Mouse (Mus musculus) fibroblast of lung, adult 2 months (primary cell): ENCODE measurements at regions not wholly inside any gene's neighbourhood (a gene's known extent, or its start where the extent isn't known, plus 50 kb on each side); places are given as distances from the start of the nearest gene placed in this dataset.

Experiments
- DNase-seq: peaks from one replicate; pipeline ENCODE4 v3.0.0-alpha.2; 2011; ENCODE audit warnings: low read depth

DNA sequence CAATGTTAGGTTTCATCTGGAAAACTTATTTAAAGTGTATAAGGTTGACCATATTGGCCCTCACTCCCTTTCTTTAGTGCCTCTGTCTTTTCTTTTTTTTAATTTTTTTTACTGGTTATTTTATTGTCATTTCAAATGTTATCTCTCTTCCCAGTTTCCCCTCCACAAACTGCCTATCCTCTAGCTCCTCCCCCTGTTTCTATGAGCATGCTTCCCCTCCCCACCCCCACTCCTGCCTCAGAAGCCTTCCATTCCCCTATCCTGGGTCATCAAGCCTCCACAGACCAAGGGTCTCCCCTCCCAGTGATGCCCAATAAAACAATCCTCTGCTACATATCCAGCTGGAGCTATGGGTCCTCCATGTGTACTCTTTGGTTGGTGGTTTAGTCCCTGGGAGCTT lies 2134.9 kb upstream of the Lrrc6 start:
- DNase-seq: no peak

DNA sequence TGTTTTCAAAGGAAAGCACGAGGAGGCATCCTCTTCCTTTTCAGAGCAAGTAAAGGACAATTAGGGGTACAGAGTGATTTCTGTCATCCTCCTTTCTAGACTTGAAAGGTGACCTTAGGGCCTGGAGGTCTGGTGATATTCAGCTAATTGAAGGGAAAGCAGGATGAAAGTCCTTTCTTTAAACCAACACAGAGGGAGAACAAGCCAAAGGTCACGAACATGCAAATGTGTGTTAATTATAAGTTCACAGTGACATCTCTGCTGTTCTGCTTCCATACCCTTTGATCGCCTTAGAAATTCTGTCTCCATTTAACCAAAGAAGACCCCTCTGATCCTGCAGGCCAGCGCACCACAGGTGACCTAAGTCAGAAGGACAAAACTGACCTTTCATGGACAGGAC lies 2126.3 kb upstream of the Lrrc6 start:
- DNase-seq: no peak

DNA sequence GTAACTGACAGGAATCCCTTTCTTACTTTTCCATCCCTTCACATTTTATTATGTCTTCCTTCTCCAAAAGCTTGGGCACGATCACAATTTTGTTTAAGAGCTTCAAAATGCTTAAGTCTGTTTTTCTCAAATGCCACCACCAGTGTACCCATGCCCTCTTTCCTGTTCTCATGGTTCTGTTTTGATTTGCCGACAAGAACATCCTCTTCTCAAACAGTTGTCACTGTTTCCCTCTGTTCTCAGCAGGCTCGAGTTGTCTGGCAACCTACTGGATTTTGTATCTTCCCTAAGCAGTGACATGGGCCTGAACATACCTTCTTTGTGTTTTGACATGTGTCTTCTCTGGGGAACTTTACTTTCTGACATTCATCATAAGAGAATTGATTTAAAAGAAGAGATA lies 2124.1 kb upstream of the Lrrc6 start:
- DNase-seq: no peak

DNA sequence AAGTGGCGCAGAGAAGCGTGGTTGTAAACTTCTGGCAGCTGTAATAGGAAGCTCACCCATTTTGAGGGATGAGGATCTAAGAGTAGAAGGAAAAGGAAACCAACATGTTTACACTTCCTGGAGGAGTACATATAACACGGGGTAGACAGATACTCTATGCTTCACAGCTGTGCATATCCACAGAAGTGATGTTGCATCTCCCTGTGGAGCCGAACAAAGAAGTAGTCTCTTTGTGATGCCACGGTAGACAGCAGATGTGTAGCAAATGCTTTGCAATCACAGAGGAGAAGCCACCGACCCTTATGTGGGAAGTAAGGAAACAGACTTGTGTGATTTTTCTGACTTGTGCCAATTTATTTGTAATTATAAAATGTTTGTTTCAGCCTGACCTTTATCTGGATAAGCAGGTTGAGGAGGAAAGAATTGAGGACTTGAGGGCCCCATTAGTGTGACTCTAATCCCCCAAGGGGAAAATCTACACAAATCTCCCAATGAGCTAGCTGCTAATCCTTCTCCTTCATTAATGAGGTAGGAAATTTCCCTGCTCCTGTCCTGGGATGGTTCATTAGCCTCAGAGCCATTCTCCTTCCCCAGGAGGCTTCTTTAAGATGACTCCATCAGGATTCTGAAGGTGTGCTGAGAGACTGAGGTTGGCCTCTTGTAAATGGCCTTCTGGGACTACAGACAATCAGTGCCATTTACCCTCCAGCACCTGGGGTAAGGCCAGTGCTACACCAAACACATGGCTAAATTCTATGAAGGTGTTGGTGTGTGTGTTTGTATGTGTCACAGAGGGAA lies 2119.9 kb upstream of the Lrrc6 start:
- no peak for DNase-seq

DNA sequence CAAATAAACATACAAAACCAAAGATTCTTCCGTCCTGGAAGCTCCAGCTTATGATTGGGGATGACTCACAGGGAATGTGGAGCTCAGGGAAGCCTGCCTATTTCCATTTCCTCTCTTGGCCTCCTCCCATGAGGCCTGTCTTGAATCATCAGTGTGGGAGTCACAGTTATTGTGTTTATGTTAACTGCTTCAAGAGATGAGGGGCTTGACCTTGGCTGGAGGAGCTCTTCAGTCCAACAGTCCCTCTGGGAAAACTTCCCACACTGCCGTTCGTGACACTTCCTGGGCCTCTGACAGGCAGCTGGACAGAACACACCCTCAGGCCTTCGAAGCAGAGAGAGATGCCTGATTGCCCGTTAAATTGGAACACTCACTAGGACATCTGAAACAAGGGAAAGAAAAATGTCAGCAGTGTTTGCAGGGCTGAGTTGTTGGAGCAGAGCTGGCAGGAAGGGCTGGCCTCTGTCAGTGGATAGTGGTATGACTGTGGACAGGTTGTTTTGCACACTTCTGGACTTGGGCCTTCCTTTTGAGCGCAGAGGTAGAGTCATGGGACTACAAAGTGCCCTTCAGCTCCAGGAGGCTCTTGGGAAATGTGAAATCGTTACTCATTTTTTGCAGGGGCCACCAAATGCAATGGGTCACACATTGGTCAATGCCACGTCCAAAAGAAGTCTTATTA lies 2105.5 kb upstream of the Lrrc6 start:
- DNase-seq: no peak

DNA sequence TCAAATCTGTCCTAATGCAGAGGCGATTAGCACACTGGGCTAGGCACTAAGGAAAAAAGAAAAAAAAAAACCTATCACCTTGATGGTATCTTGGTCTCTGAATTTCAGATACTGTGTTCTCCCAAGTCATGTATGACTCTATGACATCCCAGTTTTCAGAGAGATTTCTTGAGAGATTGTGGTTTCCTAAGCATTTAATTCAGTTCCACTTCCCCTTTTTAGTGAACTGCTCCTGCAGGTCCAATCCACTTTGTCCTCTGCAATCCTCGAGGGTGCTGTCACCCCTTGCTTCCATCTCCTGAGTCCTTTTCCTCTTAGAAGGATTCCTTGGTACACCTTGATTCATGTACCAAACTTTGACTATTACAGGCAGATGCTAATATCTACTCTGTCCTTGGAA lies 2104.8 kb upstream of the Lrrc6 start:
- no peak for DNase-seq

DNA sequence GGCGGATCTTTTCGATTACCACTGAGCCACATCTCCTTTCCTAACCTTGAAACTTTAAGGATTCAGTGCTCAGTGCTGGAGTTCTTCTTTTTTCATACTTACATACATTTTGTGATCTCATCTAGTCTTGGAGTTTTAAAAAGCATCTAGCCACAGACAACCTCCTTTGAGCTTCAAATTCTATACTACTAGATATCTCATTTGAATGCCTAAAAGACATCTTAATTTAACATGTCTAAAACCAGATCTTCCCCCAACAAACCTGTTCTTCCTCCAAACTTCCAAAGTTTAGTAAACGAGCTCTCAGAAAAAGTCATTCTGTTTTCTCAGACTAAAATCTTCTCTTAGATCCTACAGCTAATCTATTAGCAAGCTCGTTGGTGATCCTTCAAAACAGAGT lies 2081.5 kb upstream of the Lrrc6 start:
- no peak for DNase-seq

DNA sequence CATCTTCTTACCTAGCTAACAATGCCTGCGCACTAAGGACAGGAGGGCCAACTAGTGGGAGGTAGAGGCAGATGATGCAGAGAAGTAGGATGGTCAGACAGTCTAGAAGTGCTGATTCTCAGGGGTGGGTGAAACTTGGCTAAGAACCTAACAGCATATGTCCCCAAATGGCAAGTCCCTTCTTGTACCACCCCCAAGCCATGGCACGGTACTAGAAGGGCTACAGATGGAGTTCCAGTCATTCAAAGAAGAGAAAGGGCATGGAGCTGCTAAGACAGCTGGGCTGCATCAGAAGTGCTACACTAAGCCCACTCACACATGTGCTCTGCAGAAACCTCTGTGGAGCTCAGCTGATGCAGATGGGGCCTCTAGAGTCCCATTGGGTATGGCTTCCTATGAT lies 2078.8 kb upstream of the Lrrc6 start:
- no peak for DNase-seq

DNA sequence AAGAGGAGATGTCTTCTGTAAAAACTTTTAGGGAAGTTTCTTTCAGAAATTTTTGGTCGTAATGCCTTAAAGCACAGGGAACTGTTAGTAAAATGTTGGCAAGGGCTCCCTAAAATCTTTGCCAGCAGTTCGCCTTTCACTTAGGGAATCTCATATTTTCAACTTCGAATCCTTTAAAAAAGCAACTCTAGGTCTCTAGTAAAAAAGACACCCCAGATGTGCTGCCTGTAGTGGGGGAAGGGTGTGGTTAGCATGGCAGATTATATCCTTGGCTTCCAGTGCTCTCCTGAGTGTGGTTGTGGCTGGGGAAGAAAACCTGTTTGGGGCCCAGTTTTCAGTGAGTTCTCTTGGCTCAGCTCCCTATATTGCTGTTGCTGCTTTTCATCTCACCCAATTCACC lies 2059.9 kb upstream of the Lrrc6 start:
- no peak for DNase-seq

DNA sequence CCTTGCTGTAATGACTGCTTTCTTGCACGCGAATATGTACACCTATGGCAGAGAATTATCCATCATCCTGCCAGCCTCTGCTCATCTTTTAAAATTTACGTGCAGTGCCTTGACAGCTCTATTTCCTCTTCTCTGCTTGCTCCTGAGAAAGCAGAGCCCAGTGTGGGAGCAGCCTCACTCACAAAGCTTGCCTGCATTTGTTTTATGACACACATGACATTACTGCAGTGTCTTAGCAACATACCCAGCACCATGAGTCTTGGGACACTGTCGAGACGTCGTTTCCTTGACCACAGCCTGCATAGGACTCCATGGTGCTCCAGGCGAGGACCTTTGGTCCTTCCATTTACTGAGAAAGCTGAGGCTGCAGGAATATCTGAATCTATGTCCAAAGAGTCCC lies 2055.4 kb upstream of the Lrrc6 start:
- DNase-seq: no peak

DNA sequence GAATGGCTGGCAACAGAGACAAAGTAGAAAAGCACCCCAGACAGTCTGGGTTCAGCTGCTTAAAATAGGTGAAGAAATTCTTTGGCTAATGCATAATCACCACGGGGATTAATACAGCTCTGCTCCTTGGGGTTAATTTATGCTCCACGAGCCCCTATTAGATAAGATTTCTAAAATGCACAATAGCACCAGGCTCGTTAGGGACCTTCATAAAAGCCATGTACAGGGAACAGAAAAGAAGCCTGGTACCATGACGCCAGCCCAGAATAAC lies 2035.3 kb upstream of the Lrrc6 start:
- no peak for DNase-seq

DNA sequence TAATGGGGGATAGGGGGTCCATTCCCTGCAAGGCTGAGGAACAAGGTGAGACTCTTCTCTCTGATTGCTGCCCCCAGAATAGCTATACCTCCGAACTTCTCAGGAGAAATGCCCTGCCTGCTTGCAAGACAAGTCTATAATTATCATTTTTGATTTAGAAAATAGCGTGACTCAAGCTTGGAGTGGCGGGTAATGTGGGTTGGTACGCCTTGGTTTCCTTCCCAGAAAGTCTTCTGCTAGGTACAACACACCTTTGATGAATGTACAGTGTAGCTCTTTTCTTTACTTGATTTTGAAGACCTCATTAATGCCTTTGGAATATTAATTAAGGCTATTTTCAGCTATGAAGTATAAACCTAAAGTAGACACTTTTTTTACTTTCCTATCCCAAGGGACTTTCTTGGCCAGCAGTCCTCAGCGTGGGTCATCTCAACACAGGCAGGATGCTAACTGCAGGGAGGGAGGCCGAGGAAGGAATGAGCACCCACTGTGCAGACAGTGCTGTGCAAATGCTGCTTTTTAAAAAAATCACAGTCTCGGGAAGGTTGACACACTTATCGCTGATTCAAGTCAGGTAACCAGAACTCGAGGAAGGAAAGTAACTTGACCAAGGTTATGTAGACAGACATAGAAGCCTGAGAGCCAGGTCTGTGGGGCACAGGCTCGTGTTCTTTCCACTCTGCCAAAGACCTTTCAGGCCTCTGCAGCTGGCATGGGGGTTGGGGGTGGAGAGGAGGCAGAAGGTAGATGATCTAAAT lies 2034.8 kb upstream of the Lrrc6 start:
- no peak for DNase-seq

DNA sequence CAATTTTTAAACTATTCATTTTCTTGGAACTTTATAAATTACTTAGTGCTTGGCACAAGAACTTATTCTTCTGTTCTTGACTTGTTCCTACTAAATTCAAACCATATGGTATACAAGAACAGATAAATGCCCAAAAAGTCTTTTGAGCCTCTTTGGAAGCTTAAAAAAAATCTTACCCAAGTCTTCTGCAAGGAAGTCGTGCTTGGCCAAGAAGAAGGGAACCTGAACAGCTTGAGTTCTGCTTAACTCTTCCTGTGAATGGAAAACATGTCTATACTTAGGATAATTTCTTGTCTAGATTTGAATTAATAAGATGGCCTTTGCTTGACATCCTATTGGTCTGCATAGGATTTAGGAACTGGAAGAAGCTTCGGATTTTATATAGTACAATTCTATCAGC lies 2020.0 kb upstream of the Lrrc6 start:
- no peak for DNase-seq

DNA sequence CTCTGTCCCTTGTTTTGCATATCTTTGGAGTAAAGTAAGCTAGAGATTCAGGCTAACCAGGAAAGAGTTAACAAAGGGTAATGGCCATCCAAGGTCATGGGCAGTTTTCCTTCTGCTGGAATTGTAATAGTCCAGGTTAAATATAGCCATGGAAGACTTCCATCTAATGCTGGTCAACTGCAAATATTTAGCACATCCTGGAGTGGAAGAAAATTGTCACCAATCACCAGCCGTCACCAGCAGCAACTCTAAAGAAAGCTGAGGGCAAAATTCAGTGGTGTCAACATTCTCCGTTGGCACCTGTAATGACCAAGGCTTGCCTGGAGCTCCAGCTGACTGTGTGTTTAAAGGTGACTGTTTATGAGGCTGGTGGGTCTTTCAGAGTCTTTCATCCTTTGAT lies 2011.7 kb upstream of the Lrrc6 start:
- no peak for DNase-seq

DNA sequence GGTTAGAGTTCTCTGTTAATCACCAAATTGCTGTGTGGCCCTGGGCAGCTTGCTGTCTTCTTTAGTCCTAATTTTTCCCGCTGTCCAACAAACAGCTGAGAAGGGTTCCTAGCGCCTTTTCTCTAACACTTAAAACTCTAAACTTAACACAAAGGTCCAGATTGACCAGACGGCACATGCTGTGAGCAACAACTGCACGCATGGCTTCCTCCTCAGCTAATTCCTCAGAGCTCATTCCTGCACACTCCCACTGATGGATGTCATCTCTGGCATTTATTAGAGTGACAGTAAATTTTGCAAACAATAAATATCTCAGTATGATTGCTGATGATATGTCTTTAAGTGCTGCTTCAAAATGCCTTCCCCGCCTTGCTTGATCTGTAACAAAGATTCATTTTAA lies 2007.5 kb upstream of the Lrrc6 start:
- no peak for DNase-seq

DNA sequence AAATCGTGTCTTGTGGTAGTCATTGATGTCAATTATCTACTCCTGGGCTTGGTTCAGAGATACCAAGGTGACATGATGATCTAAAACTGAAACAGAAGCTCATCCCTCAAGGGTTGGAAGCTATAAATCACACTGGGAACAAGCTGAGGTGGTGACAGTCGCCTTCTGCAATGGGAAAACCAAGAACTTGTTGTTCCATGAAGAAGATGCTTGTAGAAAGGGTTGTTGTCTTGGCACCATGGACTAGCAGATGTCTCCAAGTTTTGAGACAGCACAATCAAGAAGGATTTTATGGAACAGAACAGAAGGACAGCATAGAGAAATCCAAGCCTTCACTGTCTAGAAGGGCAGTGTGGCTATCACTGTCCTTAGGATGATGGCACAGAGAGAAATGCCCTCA lies 2005.4 kb upstream of the Lrrc6 start:
- no peak for DNase-seq

DNA sequence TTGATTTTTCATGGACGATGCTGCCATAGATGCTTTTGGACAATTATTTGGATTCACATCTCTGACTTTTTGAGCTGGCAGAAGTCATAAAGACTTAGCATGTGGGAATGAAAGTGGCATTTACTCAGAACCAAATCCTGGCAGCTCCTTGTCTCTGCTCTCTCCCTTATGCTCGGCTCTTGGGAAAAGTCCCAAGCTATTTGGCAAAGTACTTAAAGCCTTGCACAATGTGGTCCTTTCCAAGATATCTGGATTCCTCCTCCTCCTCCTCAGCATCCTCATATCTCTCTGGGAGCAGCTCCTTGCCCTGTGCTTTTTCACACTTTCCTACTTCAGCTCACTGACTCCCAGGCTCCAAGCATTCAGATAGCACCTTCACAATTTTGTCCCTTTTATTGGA lies 1995.7 kb upstream of the Lrrc6 start:
- DNase-seq: no peak

DNA sequence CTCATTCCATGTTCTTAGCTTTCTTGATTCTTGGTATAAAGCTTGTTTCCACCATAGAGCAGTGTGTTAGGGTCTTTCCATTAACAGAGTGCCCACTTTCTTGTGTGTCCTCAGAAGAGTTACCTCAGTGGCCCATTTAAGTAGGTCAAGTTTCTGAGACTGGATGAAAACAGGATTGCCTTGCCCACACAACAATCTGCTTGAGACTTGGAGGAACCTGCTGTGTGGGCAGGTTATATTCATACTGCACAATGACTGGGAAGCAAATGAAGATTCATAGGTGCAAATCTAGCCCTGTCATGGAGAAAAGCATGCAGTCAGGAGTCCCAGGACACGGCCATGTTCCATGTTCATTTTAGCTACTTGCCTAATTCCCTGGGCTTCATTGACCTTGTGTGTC lies 1984.1 kb upstream of the Lrrc6 start:
- DNase-seq: no peak

DNA sequence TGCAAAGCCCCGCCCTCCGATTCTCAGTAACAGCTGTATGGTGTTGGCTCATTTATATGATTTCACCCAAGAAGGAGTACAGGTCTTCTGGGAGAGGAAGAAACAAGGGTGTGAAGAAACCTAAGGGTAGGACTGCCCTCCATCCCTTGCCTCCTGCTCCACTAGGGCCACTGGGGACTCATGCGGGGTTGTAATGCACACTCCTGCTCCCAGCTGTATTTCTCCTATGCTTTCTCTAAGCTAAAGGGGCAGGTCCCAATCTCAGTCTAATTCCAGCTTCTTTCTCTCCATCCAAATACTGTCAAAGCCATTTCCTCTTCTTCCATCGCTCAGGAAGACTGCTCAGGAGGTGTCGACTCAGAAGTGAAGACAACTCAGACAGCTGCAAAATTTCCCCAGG lies 1977.0 kb upstream of the Lrrc6 start:
- no peak for DNase-seq

DNA sequence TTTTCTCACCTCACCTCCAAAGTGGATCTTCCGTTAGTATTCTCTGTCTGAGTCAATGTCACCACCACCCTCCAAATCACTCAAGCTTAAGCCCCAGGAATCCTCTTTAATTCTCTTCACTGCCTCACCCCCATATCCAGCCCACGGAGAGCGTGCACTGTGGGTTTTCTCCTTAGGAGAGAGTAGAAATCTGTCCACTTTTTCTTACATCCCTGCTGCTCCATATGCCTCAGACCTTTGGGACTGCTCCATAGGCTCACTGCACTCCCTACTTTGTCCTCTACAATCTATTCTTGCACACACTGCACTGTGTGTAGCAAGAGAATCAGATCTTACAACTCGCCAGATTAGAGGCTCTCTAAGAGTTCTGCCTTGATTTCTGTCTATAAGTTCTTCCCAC lies 1971.2 kb upstream of the Lrrc6 start:
- DNase-seq: no peak

DNA sequence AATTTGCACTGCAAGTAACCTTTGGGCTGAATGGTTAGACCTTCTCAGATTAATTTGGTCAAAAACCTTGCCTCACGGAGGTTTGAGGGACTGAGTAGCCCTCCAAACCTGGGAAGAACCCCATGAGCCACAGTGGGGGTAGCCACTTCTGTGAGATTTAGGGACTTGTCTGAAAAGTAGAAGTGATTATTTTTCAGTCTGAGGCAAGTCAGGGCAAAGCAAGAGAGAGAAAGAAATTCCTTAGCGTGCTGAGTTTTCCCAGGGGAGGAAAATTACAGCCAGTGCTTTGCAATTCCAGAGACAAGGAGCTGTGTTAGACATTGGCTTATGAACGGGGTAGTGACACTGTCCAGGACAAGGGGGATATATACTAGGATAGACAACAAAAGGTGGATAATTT lies 1962.1 kb upstream of the Lrrc6 start:
- no peak for DNase-seq

DNA sequence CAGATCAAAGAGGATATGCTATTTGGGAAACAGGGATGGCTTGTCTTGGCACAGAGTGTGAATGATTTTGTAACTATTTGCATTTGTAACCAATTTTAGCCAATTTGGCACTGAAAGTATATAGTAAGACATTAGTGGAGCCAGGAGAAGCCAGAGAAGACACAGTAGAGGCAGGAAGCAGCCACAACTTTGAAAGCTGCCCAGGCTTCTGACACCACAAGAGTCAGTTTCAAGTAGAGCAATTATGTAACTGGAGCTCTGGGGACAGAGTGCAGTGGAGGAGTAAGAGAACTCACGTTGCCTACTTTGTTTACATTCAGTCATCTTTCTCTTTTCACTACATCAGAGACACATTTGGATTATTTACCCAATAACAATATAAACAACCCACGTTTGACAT lies 1956.5 kb upstream of the Lrrc6 start:
- no peak for DNase-seq

DNA sequence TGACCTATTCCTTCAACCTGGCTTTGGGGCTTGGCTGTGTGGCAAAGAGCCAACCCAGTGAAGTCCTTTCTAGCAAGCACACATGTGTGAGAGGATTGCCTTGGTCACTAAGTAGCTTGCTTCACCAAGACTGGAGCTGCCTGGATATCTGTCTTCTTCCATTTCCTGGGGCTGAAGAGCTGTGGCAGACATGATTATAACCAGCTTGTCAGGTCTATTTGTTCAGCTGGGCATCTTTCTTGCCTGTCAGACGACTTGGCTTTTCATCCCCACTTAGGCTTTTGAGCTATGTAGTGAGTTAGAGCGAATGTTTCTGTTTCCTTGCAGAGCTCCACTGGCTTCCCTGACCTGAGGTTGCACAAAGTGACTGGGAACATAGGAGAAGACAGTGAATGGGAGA lies 1951.3 kb upstream of the Lrrc6 start:
- no peak for DNase-seq

DNA sequence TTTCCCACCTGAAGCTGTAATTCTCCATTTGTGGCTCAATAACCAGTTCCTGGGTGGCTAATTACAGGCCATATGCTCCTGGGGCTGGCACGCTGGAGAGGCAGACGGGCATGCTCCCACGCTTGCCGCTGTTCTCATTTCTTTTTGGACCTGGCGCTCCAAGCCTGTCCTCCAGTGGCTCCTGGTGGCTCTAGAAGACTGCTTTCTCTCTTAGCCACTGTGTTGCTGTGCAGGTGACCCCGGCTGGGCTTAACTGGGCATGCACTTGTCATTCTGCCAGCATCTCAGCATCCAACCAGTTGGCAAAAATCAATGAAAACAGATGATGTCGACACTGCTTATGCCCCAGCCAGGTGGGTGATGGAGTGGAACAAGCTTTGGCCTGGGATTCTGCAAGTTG lies 1944.6 kb upstream of the Lrrc6 start:
- DNase-seq: no peak
